Mouse (Mus musculus) ES-E14 (cell line): ENCODE measurements at regions not wholly inside any gene's neighbourhood (a gene's known extent, or its start where the extent isn't known, plus 50 kb on each side); places are given as distances from the start of the nearest gene placed in this dataset.
A peak's percentile ranks its signal among the peaks of the same experiment; 100 is the strongest.

ENCODE experiments used
- DNase-seq: peaks from one replicate; pipeline ENCODE4 v3.0.0-alpha.2; 2013; ENCODE audit warnings: low read depth, low spot score
- H3K27ac ChIP-seq: 2 replicates; pipeline ENCODE4 v1.5.1; 2012; ENCODE audit warnings: low read depth, mild to moderate bottlenecking, low read length, moderate library complexity, mixed read lengths; ENCODE audit not compliant: poor library complexity, insufficient read depth, severe bottlenecking
- H3K36me3 ChIP-seq: 2 replicates; pipeline ENCODE4 v1.6.1; 2012; ENCODE audit warnings: mild to moderate bottlenecking, low read length, moderate library complexity, mixed read lengths; ENCODE audit not compliant: control insufficient read depth, poor library complexity, insufficient read depth, severe bottlenecking
- H3K4me1 ChIP-seq, 2 experiments: fragments of 150-350 bp in 1 of 2; sonication (generic) in 1 of 2; 2 replicates each; pipeline ENCODE4 v1.6.1; 2012; ENCODE audit warnings: low read length in 2 of 2, mild to moderate bottlenecking in 1 of 2, mixed read lengths in 1 of 2; ENCODE audit not compliant: control insufficient read depth in 2 of 2, insufficient read depth in 2 of 2, poor library complexity in 1 of 2
- H3K4me3 ChIP-seq, 2 experiments: fragments of 150-350 bp in 1 of 2; sonication (generic) in 1 of 2; 2 replicates each; pipeline ENCODE4 v1.5.1; 2012; ENCODE audit warnings: low read length in 2 of 2, low read depth in 1 of 2, mild to moderate bottlenecking in 1 of 2, mixed read lengths in 1 of 2; ENCODE audit not compliant: insufficient read depth in 1 of 2, poor library complexity in 1 of 2, severe bottlenecking in 1 of 2
- H3K9ac ChIP-seq: 2 replicates; pipeline ENCODE4 v1.6.1; 2012; ENCODE audit warnings: low read depth, mild to moderate bottlenecking, low read length, mixed read lengths; ENCODE audit not compliant: poor library complexity, insufficient read depth, severe bottlenecking
- H3K9me3 ChIP-seq: fragments of 150-350 bp; sonication (generic); 2 replicates; pipeline ENCODE4 v1.6.1; 2012; ENCODE audit warnings: low read depth, mild to moderate bottlenecking, low read length; ENCODE audit not compliant: control insufficient read depth, insufficient read depth
- CHD2 ChIP-seq: IDR thresholded peaks from 2 replicates; pipeline ENCODE4 v1.6.1; 2014; ENCODE audit warnings: mild to moderate bottlenecking, low read depth, low read length, inconsistent platforms
- HCFC1 ChIP-seq: IDR thresholded peaks from 2 replicates; pipeline ENCODE4 v1.6.1; 2012; ENCODE audit warnings: low read length, inconsistent platforms, borderline replicate concordance; ENCODE audit not compliant: insufficient read depth
- MAFK ChIP-seq: IDR thresholded peaks from 2 replicates; pipeline ENCODE4 v1.6.1; 2014; ENCODE audit warnings: mild to moderate bottlenecking, low read depth, low read length, inconsistent platforms; ENCODE audit not compliant: insufficient read depth
- ZC3H11A ChIP-seq: IDR thresholded peaks from 2 replicates; pipeline ENCODE4 v1.6.1; 2012; ENCODE audit warnings: low read depth, mild to moderate bottlenecking, inconsistent platforms, low read length, borderline replicate concordance
- ZNF384 ChIP-seq: IDR thresholded peaks from 2 replicates; pipeline ENCODE4 v1.6.1; 2012; ENCODE audit warnings: low read depth, low read length, inconsistent platforms
- in situ Hi-C, 2 experiments: fragments of 600-800 bp; cut with MboI; formaldehyde crosslinking; loops; one replicate each; pipeline ENCODE4 v1.15.1; 2025; ENCODE audit warnings: low sequenced_read_pairs in 2 of 2, inconsistent platforms in 1 of 2; ENCODE audit not compliant: unreplicated experiment in 2 of 2

- Histone ChIP-seq H3K9me3 (no peaks in the 10 kb centered on the region), H3K9ac (no peak overlapping the region), H3K4me1 (no peaks in the 10 kb centered on the region), H3K36me3 (no peaks in the 10 kb centered on the region), H3K27ac (no peak overlapping the region), H3K4me3 (no peak overlapping the region)
- in situ Hi-C loops, result no loop called here
- DNase-seq, result no peak
- TF ChIP-seq ZNF384 (no peak), CHD2 (no peak), MAFK (no peak), ZC3H11A (no peak), HCFC1 (no peak)
These were observed 217.7 kb upstream of the Ccng1 start for GRCm38 (mm10) chr11:40972806-40973205.

- Histone ChIP-seq H3K36me3 (no peaks in the 10 kb centered on the region), H3K9me3 (no peaks in the 10 kb centered on the region), H3K27ac (no peak overlapping the region), H3K4me3 (no peak overlapping the region), H3K4me1 (no peaks in the 10 kb centered on the region), H3K9ac (no peak overlapping the region)
- DNase-seq, result peak; percentile 40
- peak; percentile 48; the same call in 1 of the 2 replicates for TF ChIP-seq ZC3H11A
- TF ChIP-seq CHD2, result no peak
- in situ Hi-C loops, result no loop called here
These were observed 172.1 kb upstream of the Ccng1 start for GRCm38 (mm10) chr11:40927168-40927567.

- no peak overlapping the region for H3K4me3 ChIP-seq
- H3K9ac ChIP-seq, result no peak overlapping the region
- TF ChIP-seq MAFK (no peak), HCFC1 (no peak), ZNF384 (no peak), CHD2 (no peak), ZC3H11A (no peak)
- H3K4me1 ChIP-seq, result no peaks in the 10 kb centered on the region
- no peak for DNase-seq
- in situ Hi-C loops, result no loop called here
- H3K27ac ChIP-seq, result no peak overlapping the region
- no peaks in the 10 kb centered on the region for H3K36me3 ChIP-seq
- no peaks in the 10 kb centered on the region for H3K9me3 ChIP-seq
These were observed 136.4 kb upstream of the Ccng1 start for GRCm38 (mm10) chr11:40891485-40891884.

GRCm38 (mm10) chr11:40884509-40884908 is 129.4 kb upstream of the Ccng1 start:
- H3K4me1 ChIP-seq, result no peaks in the 10 kb centered on the region
- TF ChIP-seq HCFC1 (no peak), ZC3H11A (no peak), MAFK (no peak), CHD2 (no peak), ZNF384 (no peak)
- no peak overlapping the region for H3K4me3 ChIP-seq
- H3K36me3 ChIP-seq, result no peaks in the 10 kb centered on the region
- H3K27ac ChIP-seq, result no peak overlapping the region
- in situ Hi-C loops, result no loop called here
- H3K9ac ChIP-seq, result no peak overlapping the region
- DNase-seq, result no peak
- H3K9me3 ChIP-seq, result no peaks in the 10 kb centered on the region

GRCm38 (mm10) chr11:40879589-40879988 is 124.5 kb upstream of the Ccng1 start:
- H3K27ac ChIP-seq, result no peak overlapping the region
- H3K4me3 ChIP-seq, result no peak overlapping the region
- in situ Hi-C loops, result no loop called here
- TF ChIP-seq CHD2, result no peak
- TF ChIP-seq ZNF384, result no peak
- no peak for TF ChIP-seq MAFK
- no peak for TF ChIP-seq ZC3H11A
- no peak for TF ChIP-seq HCFC1
- no peak overlapping the region for H3K9ac ChIP-seq
- no peaks in the 10 kb centered on the region for H3K4me1 ChIP-seq
- H3K36me3 ChIP-seq, result no peaks in the 10 kb centered on the region
- no peak for DNase-seq
- H3K9me3 ChIP-seq, result no peaks in the 10 kb centered on the region
